ENCODE assay signal across 17 mouse cellular contexts in genomic region chr2:71244807-71245206, GRCm38 (mm10). TPM values are rescaled to one million over a fixed set of nuclear protein-coding genes. Genes with fewer than 3 reads are reported as not detected.
DNase-seq lines count a peak whose midpoint lies in the region; ATAC-seq lines count a peak whose summit lies in the region.
"Had no signal": no experiment of that assay in that cellular context is flagged by ENCODE, and none has a peak within 500 bp of the region (broad histone marks: within the 10 kb centered on the region; RNA-seq: fewer than 3 reads in every experiment).

No protein-coding gene starts in this region.

- ATAC-seq in forebrain, embryonic 15.5 days (replicated peaks), result peak; percentile 69
- ATAC-seq in midbrain, embryonic 14.5 days (ENCODE audit: low FRiP score, low TSS enrichment), result no peak

- H3K4me1 ChIP-seq in forebrain, embryonic 15.5 days, result peaks cover 36% of the 10 kb centered on the region
- no peaks in the 10 kb centered on the region for H3K4me1 ChIP-seq in midbrain, embryonic 14.5 days (ENCODE audit: control insufficient read depth, insufficient read depth, low read length)
- H3K4me1 ChIP-seq: heart, embryonic 12.5 days; limb, embryonic 12.5 days; liver, embryonic 15.5 days had no signal

- no peaks in the 10 kb centered on the region for H3K9me3 ChIP-seq in forebrain, embryonic 15.5 days
- H3K9me3 ChIP-seq in midbrain, embryonic 14.5 days (ENCODE audit: control insufficient read depth, low read length), result no peaks in the 10 kb centered on the region
- H3K9me3 ChIP-seq: heart, embryonic 12.5 days; limb, embryonic 12.5 days; liver, embryonic 15.5 days had no signal

- no peak overlapping the region for H3K4me3 ChIP-seq in forebrain, embryonic 15.5 days
- no peak overlapping the region for H3K4me3 ChIP-seq in midbrain, embryonic 14.5 days (replicated peaks; ENCODE audit: low read depth, low read length)
- H3K4me3 ChIP-seq: heart, embryonic 12.5 days; limb, embryonic 12.5 days; liver, embryonic 15.5 days had no signal

- WGBS in forebrain, embryonic 15.5 days, result 15% methylated on average over 7 of the region's 7 CpGs
- WGBS in midbrain, embryonic 14.5 days, result 62% methylated on average over 7 of the region's 7 CpGs

- peak; percentile 51 to 68 for DNase-seq in cerebellum, postnatal 10 days
- no peak for DNase-seq in cerebellum, adult 9-10 months
- DNase-seq in Muller cell, postnatal 12 days (ENCODE audit: inconsistent ontology term), result peak; percentile 23
- peak; percentile 7 for DNase-seq in midbrain, embryonic 14.5 days
- no peak for DNase-seq in gastrocnemius, postnatal 36 days
- no peak for DNase-seq in lung, postnatal 25 days (ENCODE audit: low spot score)
- no peak for DNase-seq in gastrocnemius, postnatal 14 days
- DNase-seq: adrenal gland, postnatal 25 days; kidney, adult 2 months; kidney, postnatal 36 days; lung, postnatal 36 days; thymus, postnatal 25 days had no signal

- H3K27me3 ChIP-seq in forebrain, embryonic 15.5 days, result no peaks in the 10 kb centered on the region
- H3K27me3 ChIP-seq in midbrain, embryonic 14.5 days (ENCODE audit: control insufficient read depth, insufficient read depth, low read length), result no peaks in the 10 kb centered on the region
- H3K27me3 ChIP-seq: heart, embryonic 12.5 days; limb, embryonic 12.5 days; liver, embryonic 15.5 days had no signal

- H3K27ac ChIP-seq in forebrain, embryonic 15.5 days (replicated peaks), result peak overlapping the region; percentile 84
- peak overlapping the region; percentile 58 for H3K27ac ChIP-seq in midbrain, embryonic 14.5 days (replicated peaks; ENCODE audit: low read depth, low read length)
- H3K27ac ChIP-seq: limb, embryonic 12.5 days; liver, embryonic 15.5 days; stomach, postnatal 0 days had no signal

- H3K36me3 ChIP-seq in forebrain, embryonic 15.5 days, result peaks cover 33% of the 10 kb centered on the region
- H3K36me3 ChIP-seq in midbrain, embryonic 14.5 days (ENCODE audit: control insufficient read depth, insufficient read depth, low read length), result peaks cover 35% of the 10 kb centered on the region

- intact Hi-C loops in gastrocnemius, postnatal 36 days (cut with DNase I), result no loop called here
- intact Hi-C loops in gastrocnemius, postnatal 14 days (cut with DNase I; ENCODE audit: low total_unique reads), result no loop called here

- H3K9ac ChIP-seq in forebrain, embryonic 15.5 days (replicated peaks), result no peak overlapping the region
- H3K9ac ChIP-seq in midbrain, embryonic 14.5 days (replicated peaks; ENCODE audit: low read length), result no peak overlapping the region
- H3K9ac ChIP-seq: heart, embryonic 12.5 days; limb, embryonic 12.5 days; liver, embryonic 15.5 days had no signal

- H3K4me2 ChIP-seq in forebrain, embryonic 15.5 days (replicated peaks), result no peak overlapping the region
- H3K4me2 ChIP-seq in midbrain, embryonic 14.5 days (ENCODE audit: low read length), result no peak overlapping the region
- H3K4me2 ChIP-seq: heart, embryonic 12.5 days; limb, embryonic 12.5 days; liver, embryonic 15.5 days had no signal

RNA-seq across cellular contexts. Expression of gene Dync1i2, which starts 33.3 kb away (rescaled TPM):
- 175 and 190 TPM in 2 replicates for polyA plus RNA-seq in forebrain, embryonic 15.5 days (2015; fragmentation: Nextera tagmentation; extraction: Ambion mirVana)
- polyA plus RNA-seq in midbrain, embryonic 14.5 days (2014; fragmentation: Nextera tagmentation; extraction: Ambion mirVana), result 184 and 231 TPM in 2 replicates
- 10 to 100 TPM; 39.0 to 39.6 TPM for total RNA-seq in gastrocnemius, postnatal 36 days (2021)
- total RNA-seq in gastrocnemius, postnatal 14 days (2021), result 10 to 100 TPM; 44.4 to 45.1 TPM

Comparison
In these comparisons a context has a peak if more than half of its experiments do, and no peak if none do; other contexts are left out.
1. DNase-seq: peak in cerebellum, postnatal 10 days (2 of 2), Muller cell, postnatal 12 days (single experiment) and midbrain, embryonic 14.5 days (single experiment); none in cerebellum, adult 9-10 months (single experiment), gastrocnemius, postnatal 36 days (0 of 2), lung, postnatal 25 days (single experiment) and gastrocnemius, postnatal 14 days (single experiment).